Mouse (Mus musculus) lung, adult 2 months (tissue): Measurements from ENCODE around the gene Dusp1.

Source experiments
- CTCF ChIP-seq: fragments of 200-500 bp; IDR thresholded peaks from 2 replicates; pipeline ENCODE4 v1.5.1; 2011; ENCODE audit warnings: mild to moderate bottlenecking, low read length, control low read depth; ENCODE audit not compliant: insufficient read depth
- POLR2A ChIP-seq: fragments of 200-500 bp; IDR thresholded peaks from 2 replicates; pipeline ENCODE4 v1.6.1; 2011; ENCODE audit warnings: low read depth, mild to moderate bottlenecking, control low read depth, low read length, borderline replicate concordance; ENCODE audit errors: extremely low read depth

GRCm38 (mm10) chr17:26497416-26497923, 64.5 kb downstream of the Dusp1 start:
- TF ChIP-seq CTCF (no peak), POLR2A (no peak)
